Mouse (Mus musculus): ENCODE results near the gene Trim39. TPM values are rescaled to one million over a fixed set of nuclear protein-coding genes. Genes with fewer than 3 reads are reported as not detected.

The Trim39 gene
- polyA plus RNA-seq, 1 experiment from 2014 or later: 31.1 TPM

- under 1% methylated on average over 77 of the region's 84 CpGs for WGBS
These were observed 976 bp downstream of the Trim39 start for GRCm38 (mm10) chr17:36270956-36271585.

GRCm38 (mm10) chr17:36265834-36266233 lies 6.2 kb downstream of the Trim39 start:
- Histone ChIP-seq H3K4me2 (replicated peaks) (no peak overlapping the region), H3K27me3 (no peaks in the 10 kb centered on the region), H3K4me3 (replicated peaks) (no peak overlapping the region), H3K36me3 (peaks cover 75% of the 10 kb centered on the region), H3K27ac (no peak overlapping the region), H3K9ac (replicated peaks) (no peak overlapping the region), H3K9me3 (no peaks in the 10 kb centered on the region), H3K4me1 (replicated peaks) (peaks cover 11% of the 10 kb centered on the region)
- WGBS: 77% methylated on average over 5 of the region's 5 CpGs
- no peak for ATAC-seq

More at GRCm38 (mm10) chr17:36270956-36271585, 976 bp downstream of the Trim39 start:
- Histone ChIP-seq H3K36me3 (peaks cover 30% of the 10 kb centered on the region), H3K4me2 (replicated peaks) (peak overlapping the region; percentile 96), H3K9ac (replicated peaks) (peak overlapping the region; percentile 86), H3K9me3 (no peaks in the 10 kb centered on the region), H3K27me3 (no peaks in the 10 kb centered on the region), H3K4me1 (replicated peaks) (peaks cover 40% of the 10 kb centered on the region), H3K4me3 (replicated peaks) (peak overlapping the region; percentile 89), H3K27ac (peak overlapping the region; percentile 96)
- peak; percentile 94 for ATAC-seq

- Histone ChIP-seq H3K4me3 (replicated peaks) (no peak overlapping the region), H3K9me3 (no peaks in the 10 kb centered on the region), H3K4me2 (replicated peaks) (no peak overlapping the region), H3K27ac (no peak overlapping the region), H3K9ac (replicated peaks) (no peak overlapping the region), H3K36me3 (peaks cover 90% of the 10 kb centered on the region), H3K27me3 (no peaks in the 10 kb centered on the region), H3K4me1 (replicated peaks) (no peaks in the 10 kb centered on the region)
- WGBS: 95% methylated on average over 3 of the region's 3 CpGs
- no peak for ATAC-seq
These were observed 7.6 kb downstream of the Trim39 start for GRCm38 (mm10) chr17:36264273-36264925.

- no peaks in the 10 kb centered on the region for H3K9me3 ChIP-seq
- 93% methylated on average over 9 of the region's 9 CpGs for WGBS
- H3K27me3 ChIP-seq: no peaks in the 10 kb centered on the region
- H3K4me2 ChIP-seq (replicated peaks): no peak overlapping the region
- no peak overlapping the region for H3K9ac ChIP-seq (replicated peaks)
- peaks cover 5% of the 10 kb centered on the region for H3K4me1 ChIP-seq (replicated peaks)
- H3K4me3 ChIP-seq (replicated peaks): no peak overlapping the region
- no peak for ATAC-seq
- no peak overlapping the region for H3K27ac ChIP-seq
- peaks cover 81% of the 10 kb centered on the region for H3K36me3 ChIP-seq
These were observed 10.4 kb downstream of the Trim39 start for GRCm38 (mm10) chr17:36261511-36262166.

- Histone ChIP-seq H3K36me3 (peaks cover 56% of the 10 kb centered on the region), H3K4me2 (replicated peaks) (peak within 1 kb of the TSS; percentile 62), H3K4me1 (replicated peaks) (peaks cover 8% of the 10 kb centered on the region), H3K27ac (peak within 1 kb of the TSS; percentile 88), H3K4me3 (replicated peaks) (peak within 1 kb of the TSS; percentile 82), H3K9me3 (no peaks in the 10 kb centered on the region), H3K9ac (replicated peaks) (peak within 1 kb of the TSS; percentile 79), H3K27me3 (0 out of 2 replicates have a peak, but pooled peaks cover 4% of the 10 kb centered on the region)
- ATAC-seq: no peak; the same call in 1 of the 2 replicates
- 50% methylated on average over 6 of the region's 6 CpGs for WGBS
These were observed 14.1 kb downstream of the Trim39 start, which contains the start of gene Rpp21 for GRCm38 (mm10) chr17:36257969-36258368. Rpp21 (minus strand) TSS chr17:36258069.

- under 1% methylated on average over 37 of the region's 37 CpGs for WGBS
- Histone ChIP-seq H3K4me3 (replicated peaks) (peak overlapping the region; percentile 82), H3K27ac (peak overlapping the region; percentile 88), H3K4me1 (replicated peaks) (peaks cover 8% of the 10 kb centered on the region), H3K27me3 (peaks cover 9% of the 10 kb centered on the region), H3K9ac (replicated peaks) (peak overlapping the region; percentile 79), H3K36me3 (peaks cover 50% of the 10 kb centered on the region), H3K4me2 (replicated peaks) (peak overlapping the region; percentile 62), H3K9me3 (no peaks in the 10 kb centered on the region)
- peak; percentile 98 for ATAC-seq
These were observed 14.7 kb downstream of the Trim39 start for GRCm38 (mm10) chr17:36257241-36257947.

GRCm38 (mm10) chr17:36253087-36253600 lies 18.9 kb downstream of the Trim39 start:
- H3K27ac ChIP-seq: no peak overlapping the region
- WGBS: 70% methylated on average over 6 of the region's 6 CpGs
- ATAC-seq: no peak

GRCm38 (mm10) chr17:36252250-36252876 lies 19.7 kb downstream of the Trim39 start:
- peak overlapping the region; percentile 26 for H3K4me2 ChIP-seq (replicated peaks)
- 13% methylated on average over 25 of the region's 25 CpGs for WGBS
- ATAC-seq: no peak

More at GRCm38 (mm10) chr17:36253087-36253600, 18.9 kb downstream of the Trim39 start:
- Histone ChIP-seq H3K9me3 (no peaks in the 10 kb centered on the region), H3K27me3 (peaks cover 35% of the 10 kb centered on the region), H3K9ac (replicated peaks) (no peak overlapping the region), H3K4me1 (replicated peaks) (peaks cover 12% of the 10 kb centered on the region), H3K36me3 (peaks cover 9% of the 10 kb centered on the region; the same call in 1 of the 2 replicates), H3K4me2 (replicated peaks) (no peak overlapping the region), H3K4me3 (replicated peaks) (no peak overlapping the region)

GRCm38 (mm10) chr17:36248886-36249285 lies 23.2 kb downstream of the Trim39 start:
- no peak for ATAC-seq
- H3K4me2 ChIP-seq (replicated peaks): no peak overlapping the region
- H3K27me3 ChIP-seq: peaks cover 38% of the 10 kb centered on the region
- 0 out of 2 replicates have a peak, but pooled peaks cover 4% of the 10 kb centered on the region for H3K4me1 ChIP-seq (replicated peaks)
- 38% methylated on average over 33 of the region's 33 CpGs for WGBS
- H3K9ac ChIP-seq (replicated peaks): no peak overlapping the region
- H3K27ac ChIP-seq: no peak overlapping the region
- no peaks in the 10 kb centered on the region for H3K36me3 ChIP-seq
- H3K9me3 ChIP-seq: no peaks in the 10 kb centered on the region
- no peak overlapping the region for H3K4me3 ChIP-seq (replicated peaks)

More at GRCm38 (mm10) chr17:36252250-36252876, 19.7 kb downstream of the Trim39 start:
- peaks cover 38% of the 10 kb centered on the region for H3K27me3 ChIP-seq
- H3K9ac ChIP-seq (replicated peaks): no peak overlapping the region
- H3K4me3 ChIP-seq (replicated peaks): peak overlapping the region; percentile 12; the same call in 1 of the 2 replicates
- H3K4me1 ChIP-seq (replicated peaks): peaks cover 12% of the 10 kb centered on the region
- peaks cover 9% of the 10 kb centered on the region; the same call in 1 of the 2 replicates for H3K36me3 ChIP-seq
- H3K9me3 ChIP-seq: no peaks in the 10 kb centered on the region
- no peak overlapping the region for H3K27ac ChIP-seq

GRCm38 (mm10) chr17:36245741-36246140 lies 26.3 kb downstream of the Trim39 start:
- WGBS: 88% methylated on average over 2 of the region's 2 CpGs
- Histone ChIP-seq H3K4me2 (replicated peaks) (no peak overlapping the region), H3K4me3 (replicated peaks) (no peak overlapping the region), H3K36me3 (no peaks in the 10 kb centered on the region), H3K27ac (no peak overlapping the region), H3K9ac (replicated peaks) (no peak overlapping the region), H3K4me1 (replicated peaks) (no peaks in the 10 kb centered on the region), H3K9me3 (no peaks in the 10 kb centered on the region), H3K27me3 (peaks cover 23% of the 10 kb centered on the region)
- ATAC-seq: no peak

GRCm38 (mm10) chr17:36244031-36244430 lies 28.0 kb downstream of the Trim39 start:
- no peaks in the 10 kb centered on the region for H3K9me3 ChIP-seq
- H3K9ac ChIP-seq (replicated peaks): no peak overlapping the region
- no peak for ATAC-seq
- no peak overlapping the region for H3K4me3 ChIP-seq (replicated peaks)
- no peak overlapping the region for H3K27ac ChIP-seq
- H3K36me3 ChIP-seq: no peaks in the 10 kb centered on the region
- 12% methylated on average over 5 of the region's 5 CpGs for WGBS
- peaks cover 16% of the 10 kb centered on the region for H3K27me3 ChIP-seq
- no peaks in the 10 kb centered on the region for H3K4me1 ChIP-seq (replicated peaks)
- H3K4me2 ChIP-seq (replicated peaks): no peak overlapping the region

Measured in midbrain, embryonic 13.5 days (tissue).